Mouse (Mus musculus): ENCODE measurements at regions not wholly inside any gene's neighbourhood (a gene's known extent, or its start where the extent isn't known, plus 50 kb on each side); places are given as distances from the start of the nearest gene placed in this dataset.
A peak's percentile ranks its signal among the peaks of the same experiment; 100 is the strongest.

- DNase-seq, result no peak
Measured at GRCm38 (mm10) chr13:34800906-34801305, 66.3 kb downstream of the Fam50b start.

- no peak for DNase-seq
Measured at GRCm38 (mm10) chr13:34806532-34807092, 68.5 kb upstream of the Prpf4b start.

- DNase-seq, result no peak
Measured at GRCm38 (mm10) chr13:34809536-34809935, 65.6 kb upstream of the Prpf4b start.

GRCm38 (mm10) chr13:34814161-34815056 is 60.7 kb upstream of the Prpf4b start:
- peak; percentile 51 for DNase-seq

GRCm38 (mm10) chr13:34815057-34815410 is 60.1 kb upstream of the Prpf4b start:
- no peak for DNase-seq

GRCm38 (mm10) chr13:34818211-34818610 is 56.9 kb upstream of the Prpf4b start:
- no peak for DNase-seq

- peak; percentile 31 for DNase-seq
Measured at GRCm38 (mm10) chr13:34820423-34820822, 54.7 kb upstream of the Prpf4b start.

- no peak for DNase-seq
Measured at GRCm38 (mm10) chr13:34821946-34822345, 53.2 kb upstream of the Prpf4b start.

GRCm38 (mm10) chr13:34824157-34824556 is 50.9 kb upstream of the Prpf4b start:
- no peak for DNase-seq

Measured in layer of hippocampus, adult 9-11 months (tissue).